Mouse (Mus musculus) thymus, postnatal 0 days (tissue): ENCODE data around the gene Rest. TPM values are rescaled to one million over a fixed set of nuclear protein-coding genes. Genes with fewer than 3 reads are reported as not detected.

ENCODE experiments used
- DNase-seq: peaks from one replicate; pipeline ENCODE4 v3.0.0-alpha.2; 2015; ENCODE audit warnings: low spot score
- microRNA-seq: library from miRNA; unstranded; fragments of <30 nt; microRNA quantifications from one replicate; pipeline ENCODE4, GENCODE M21; 2016; ENCODE audit warnings: borderline number of aligned reads
- polyA plus RNA-seq: library from polyadenylated mRNA; unstranded; fragments of >200 nt; fragmentation: Nextera tagmentation; extraction: Ambion mirVana; gene quantifications from 2 replicates; pipeline ENCODE4 v1.2.1, GENCODE M21; 2015

Rest gene
- polyA plus RNA-seq, 1 experiment from 2014 or later = 37.4 TPM

- DNase-seq = peak; percentile 63
These were observed 44.0 kb downstream of the Rest start for GRCm38 (mm10) chr5:77309051-77309906.

GRCm38 (mm10) chr5:77309924-77310772 is 44.9 kb downstream of the Rest start, which contains the start of the genes Noa1 and Polr2b:
Gene Noa1 (minus strand): TSS chr5:77310084.
Gene Polr2b (plus strand): TSS chr5:77310147.
- peak; percentile 97 for DNase-seq

- DNase-seq = no peak
These were observed 48.9 kb downstream of the Rest start for GRCm38 (mm10) chr5:77314206-77314605.

- DNase-seq = no peak
These were observed 49.7 kb downstream of the Rest start for GRCm38 (mm10) chr5:77314986-77315385.

- no peak for DNase-seq
These were observed 59.6 kb downstream of the Rest start for GRCm38 (mm10) chr5:77324936-77325335.

- DNase-seq = peak; percentile 8
These were observed 64.9 kb downstream of the Rest start for GRCm38 (mm10) chr5:77330154-77330553.

Small RNA genes within 50 kb of the gene (microRNA-seq; reads per million reads assigned to microRNA genes)
- gene Mir5098 = not detected

Other genes with a start within 250 kb of the Rest start
- gene Thegl, start 249.5 kb upstream of the Rest start, polyA plus RNA-seq = 0.10 TPM in 1 of 2 replicates, not detected in the other
- 0.59 and 0.77 TPM in 2 replicates for gene Hopx, start 150.4 kb upstream of the Rest start, polyA plus RNA-seq
- 1.3 and 1.4 TPM in 2 replicates for gene Spink2, start 54.0 kb upstream of the Rest start, polyA plus RNA-seq
- gene Noa1, start 44.6 kb downstream of the Rest start, polyA plus RNA-seq = 35.9 and 36.2 TPM in 2 replicates
- 56.5 and 56.9 TPM in 2 replicates for gene Polr2b, start 44.7 kb downstream of the Rest start, polyA plus RNA-seq
- 64.2 and 64.3 TPM in 2 replicates for gene Igfbp7, start 142.6 kb downstream of the Rest start, polyA plus RNA-seq